ENCODE assay signal across 14 mouse cellular contexts in genomic region chr11:51841149-51841548, GRCm38 (mm10). TPM values are rescaled to one million over a fixed set of nuclear protein-coding genes. Genes with fewer than 3 reads are reported as not detected.
DNase-seq lines count a peak whose midpoint lies in the region; ATAC-seq and TF ChIP-seq lines count a peak whose summit lies in the region.
"Had no signal": no experiment of that assay in that cellular context is flagged by ENCODE, and none has a peak within 500 bp of the region (broad histone marks: within the 10 kb centered on the region; RNA-seq: fewer than 3 reads in every experiment).

No protein-coding gene starts in this region.

- H3K4me1 ChIP-seq in limb, embryonic 14.5 days (ENCODE audit: control insufficient read depth, insufficient read depth, low read length) = no peaks in the 10 kb centered on the region; the same call in 1 of the 2 replicates
- peaks cover 10% of the 10 kb centered on the region for H3K4me1 ChIP-seq in limb, embryonic 10.5 days
- H3K4me1 ChIP-seq in limb, embryonic 15.5 days = peaks cover 28% of the 10 kb centered on the region
- H3K4me1 ChIP-seq in stomach, embryonic 16.5 days (ENCODE audit: control insufficient read depth, insufficient read depth, low read length) = peaks cover 7% of the 10 kb centered on the region; the same call in 1 of the 2 replicates
- H3K4me1 ChIP-seq: neural tube, embryonic 13.5 days had no signal

- no peak for TF ChIP-seq POLR2A in limb, embryonic 14.5 days (IDR thresholded peaks at IDR 0.05; ENCODE audit: borderline replicate concordance, extremely low read depth, insufficient read depth, insufficient read length)

- WGBS in limb, embryonic 14.5 days = 37% methylated on average over 9 of the region's 9 CpGs
- 68% methylated on average over 9 of the region's 9 CpGs for WGBS in limb, embryonic 10.5 days
- WGBS in limb, embryonic 15.5 days = 40% methylated on average over 9 of the region's 9 CpGs
- 36% methylated on average over 9 of the region's 9 CpGs for WGBS in stomach, embryonic 16.5 days

- ATAC-seq in limb, embryonic 14.5 days (ENCODE audit: low FRiP score, low read depth) = no peak
- ATAC-seq in erythroid progenitor cell, adult 5-6 weeks (replicated peaks; ENCODE audit: low FRiP score, poor library complexity, severe bottlenecking) = peak; percentile 66
- ATAC-seq in limb, embryonic 15.5 days (ENCODE audit: insufficient number of reproducible peaks, low FRiP score, low TSS enrichment, low read depth) = no peak
- peak; percentile 49; the same call in 1 of the 2 replicates for ATAC-seq in stomach, embryonic 16.5 days (ENCODE audit: insufficient read depth, low FRiP score)
- ATAC-seq: forebrain, embryonic 16.5 days; inflammation-experienced regulatory T-cells, adult 6 months; midbrain, embryonic 16.5 days had no signal

- H3K36me3 ChIP-seq in limb, embryonic 14.5 days (ENCODE audit: control insufficient read depth, insufficient read depth, low read length) = peaks cover 4% of the 10 kb centered on the region
- H3K36me3 ChIP-seq in limb, embryonic 10.5 days = no peaks in the 10 kb centered on the region
- peaks cover 23% of the 10 kb centered on the region for H3K36me3 ChIP-seq in limb, embryonic 15.5 days
- H3K36me3 ChIP-seq in stomach, embryonic 16.5 days (ENCODE audit: control insufficient read depth, insufficient read depth, low read length) = no peaks in the 10 kb centered on the region
- H3K36me3 ChIP-seq: neural tube, embryonic 13.5 days had no signal

- H3K4me2 ChIP-seq in limb, embryonic 14.5 days (replicated peaks; ENCODE audit: low read depth, low read length, severe bottlenecking) = no peak overlapping the region
- no peak overlapping the region for H3K4me2 ChIP-seq in limb, embryonic 15.5 days
- no peak overlapping the region for H3K4me2 ChIP-seq in stomach, embryonic 16.5 days (ENCODE audit: low read depth, low read length)
- H3K4me2 ChIP-seq: neural tube, embryonic 13.5 days had no signal

- peak; percentile 36 for DNase-seq in limb, embryonic 14.5 days (ENCODE audit: low spot score)
- no peak for DNase-seq in limb, embryonic 10.5 days (ENCODE audit: low spot score)
- DNase-seq in left cerebral cortex, postnatal 14 days (ENCODE audit: low spot score in 2 of 2) = no peak
- DNase-seq in layer of hippocampus, postnatal 10 days (ENCODE audit: low spot score in 2 of 2) = no peak
- DNase-seq: cerebellum, adult 8-10 months; heart, postnatal 36 days; lung, postnatal 36 days had no signal

- no peak overlapping the region for H3K4me3 ChIP-seq in limb, embryonic 14.5 days (replicated peaks; ENCODE audit: low read length)
- H3K4me3 ChIP-seq in limb, embryonic 10.5 days = no peak overlapping the region
- no peak overlapping the region for H3K4me3 ChIP-seq in limb, embryonic 15.5 days
- no peak overlapping the region for H3K4me3 ChIP-seq in stomach, embryonic 16.5 days (replicated peaks; ENCODE audit: low read length)
- H3K4me3 ChIP-seq: neural tube, embryonic 13.5 days had no signal

- H3K9ac ChIP-seq in limb, embryonic 14.5 days (ENCODE audit: low read depth, low read length, severe bottlenecking) = no peak overlapping the region
- H3K9ac ChIP-seq in limb, embryonic 15.5 days = no peak overlapping the region
- no peak overlapping the region for H3K9ac ChIP-seq in stomach, embryonic 16.5 days (ENCODE audit: low read length)
- H3K9ac ChIP-seq: neural tube, embryonic 13.5 days had no signal

- intact Hi-C loops in left cerebral cortex, postnatal 14 days (cut with DNase I) = no loop called here

- no peaks in the 10 kb centered on the region for H3K27me3 ChIP-seq in limb, embryonic 14.5 days (ENCODE audit: control insufficient read depth, insufficient read depth, low read length)
- H3K27me3 ChIP-seq in limb, embryonic 10.5 days (ENCODE audit: low read depth, poor library complexity, severe bottlenecking) = no peaks in the 10 kb centered on the region
- no peaks in the 10 kb centered on the region for H3K27me3 ChIP-seq in limb, embryonic 15.5 days
- no peaks in the 10 kb centered on the region for H3K27me3 ChIP-seq in stomach, embryonic 16.5 days (ENCODE audit: control insufficient read depth, insufficient read depth, low read length)
- H3K27me3 ChIP-seq: neural tube, embryonic 13.5 days had no signal

- H3K9me3 ChIP-seq in limb, embryonic 14.5 days (ENCODE audit: control insufficient read depth, low read length) = no peaks in the 10 kb centered on the region
- no peaks in the 10 kb centered on the region for H3K9me3 ChIP-seq in limb, embryonic 10.5 days (replicated peaks)
- no peaks in the 10 kb centered on the region for H3K9me3 ChIP-seq in limb, embryonic 15.5 days
- H3K9me3 ChIP-seq in stomach, embryonic 16.5 days (replicated peaks; ENCODE audit: control insufficient read depth, low read length) = no peaks in the 10 kb centered on the region
- H3K9me3 ChIP-seq: neural tube, embryonic 13.5 days had no signal

- H3K27ac ChIP-seq in limb, embryonic 14.5 days (replicated peaks; ENCODE audit: low read depth, low read length) = no peak overlapping the region
- no peak overlapping the region for H3K27ac ChIP-seq in limb, embryonic 10.5 days
- H3K27ac ChIP-seq in limb, embryonic 15.5 days = peak overlapping the region; percentile 33; the same call in 1 of the 2 replicates
- H3K27ac ChIP-seq in stomach, embryonic 16.5 days (ENCODE audit: low read length) = no peak overlapping the region
- H3K27ac ChIP-seq: neural tube, embryonic 13.5 days had no signal

RNA-seq across cellular contexts. Expression of gene Jade2, which starts 16.3 kb away (rescaled TPM):
- polyA plus RNA-seq in limb, embryonic 14.5 days (2012; rRNA removed) = 5.2 and 5.7 TPM in 2 replicates
- polyA plus RNA-seq in limb, embryonic 14.5 days (2014; fragmentation: Nextera tagmentation; extraction: Ambion mirVana) = 1.7 and 1.8 TPM in 2 replicates
- 0.69 and 0.78 TPM in 2 replicates for polyA plus RNA-seq in limb, embryonic 10.5 days (2016; fragmentation: Nextera tagmentation; extraction: Ambion mirVana)
- total RNA-seq in erythroid progenitor cell, adult 5-6 weeks (2015; ENCODE audit: low replicate concordance) = 4.3 and 4.6 TPM in 2 replicates
- 5.6 and 5.9 TPM in 2 replicates for total RNA-seq in erythroid progenitor cell, adult 5-6 weeks (2017; ENCODE audit: low replicate concordance)
- 1.8 and 1.9 TPM in 2 replicates for polyA plus RNA-seq in limb, embryonic 15.5 days (2015; fragmentation: Nextera tagmentation; extraction: Ambion mirVana)
- 1.7 and 1.8 TPM in 2 replicates for polyA plus RNA-seq in stomach, embryonic 16.5 days (2015; fragmentation: Nextera tagmentation; extraction: Ambion mirVana)
- 10 to 100 TPM; 12.3 to 13.4 TPM for total RNA-seq in left cerebral cortex, postnatal 14 days (2021)
- total RNA-seq in layer of hippocampus, postnatal 10 days (2021) = 1 to 10 TPM; 8.3 to 8.7 TPM

Comparison
In these comparisons a context has a peak if more than half of its experiments do, and no peak if none do; other contexts are left out.
1. ATAC-seq: peak in erythroid progenitor cell, adult 5-6 weeks (single experiment) and stomach, embryonic 16.5 days (single experiment); none in limb, embryonic 14.5 days (single experiment) and limb, embryonic 15.5 days (single experiment).